In the genomic region with DNA sequence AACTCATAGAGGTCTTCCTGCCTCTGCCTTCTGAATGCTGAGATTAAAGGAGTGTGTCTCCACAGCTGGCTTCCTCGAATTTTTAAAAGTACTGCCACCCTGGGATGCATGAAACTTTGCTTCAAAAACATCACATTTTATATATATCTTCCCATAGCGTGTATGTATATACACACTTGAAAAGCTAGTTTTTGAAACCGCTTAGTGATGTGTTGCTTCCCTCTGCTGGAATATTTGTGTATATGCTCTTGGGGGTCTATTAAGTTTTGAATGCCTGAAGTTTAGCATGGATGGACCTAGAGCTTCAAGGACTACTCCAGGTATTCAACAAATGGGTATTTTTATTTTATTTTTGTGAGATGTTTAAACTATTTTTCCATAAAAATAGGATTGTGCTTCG, we compare ENCODE assay signal across 9 mouse cellular contexts. TPM values are rescaled to one million over a fixed set of nuclear protein-coding genes. Genes with fewer than 3 reads are reported as not detected.
DNase-seq lines count a peak whose midpoint lies in the region; ATAC-seq and TF ChIP-seq lines count a peak whose summit lies in the region.
"Had no signal": no experiment of that assay in that cellular context is flagged by ENCODE, and none has a peak within 500 bp of the region (broad histone marks: within the 10 kb centered on the region; RNA-seq: fewer than 3 reads in every experiment).

No protein-coding gene starts in this region.

- peak; percentile 64 for ATAC-seq in activated CD4-positive, CD25-positive, alpha-beta regulatory T cell, adult 4 months

- TF ChIP-seq CTCF in layer of hippocampus, adult 2 months (conservative IDR thresholded peaks at IDR 0.05), result peak; percentile 92

- no peak overlapping the region for H3K27ac ChIP-seq in layer of hippocampus, adult 2 months
- H3K27ac ChIP-seq: heart, embryonic 15.5 days had no signal

- no peak overlapping the region for H3K4me3 ChIP-seq in layer of hippocampus, adult 2 months
- H3K4me3 ChIP-seq: heart, embryonic 15.5 days had no signal

- peak; percentile 29 to 33 for DNase-seq in cerebellum, adult 18-20 months
- DNase-seq in cerebellum, adult 11 months, result no peak
- peak; percentile 22 to 24 for DNase-seq in layer of hippocampus, adult 2 months (ENCODE audit: low spot score in 2 of 2)
- DNase-seq in layer of hippocampus, adult 9-11 months, result no peak
- DNase-seq in lung, postnatal 25 days (ENCODE audit: low spot score), result peak; percentile 46
- no peak for DNase-seq in right cerebral cortex, postnatal 25 days
- no peak for DNase-seq in gastrocnemius, postnatal 4 days (ENCODE audit: low spot score in 2 of 2)

RNA-seq across cellular contexts. Expression of a gene that starts 14.7 kb away (rescaled TPM):
- total RNA-seq in layer of hippocampus, adult 2 months (2021), result 10 to 100 TPM; 33.5 to 34.8 TPM
- 10 to 100 TPM; 31.3 to 32.5 TPM for polyA plus RNA-seq in activated CD4-positive, CD25-positive, alpha-beta regulatory T cell, adult 4 months (2017; shearing (Covaris generic))
- 10 to 100 TPM; 17.6 to 20.0 TPM for total RNA-seq in gastrocnemius, postnatal 4 days (2021)

Comparison
In these comparisons a context has a peak if more than half of its experiments do, and no peak if none do; other contexts are left out.
1. DNase-seq: peak in cerebellum, adult 18-20 months (2 of 2), layer of hippocampus, adult 2 months (2 of 2) and lung, postnatal 25 days (single experiment); none in cerebellum, adult 11 months (single experiment), layer of hippocampus, adult 9-11 months (single experiment), right cerebral cortex, postnatal 25 days (single experiment) and gastrocnemius, postnatal 4 days (0 of 2).